Mouse (Mus musculus): Measurements from ENCODE around the gene Ptafr.

GRCm38 (mm10) chr4:132535406-132536121 lies 28.3 kb upstream of the Ptafr start, which contains the start of gene Dnajc8:
- TF ChIP-seq CTCF (IDR thresholded peaks at IDR 0.05; ENCODE audit: low read depth, low read length) (no peak), POLR2A (IDR thresholded peaks at IDR 0.05; ENCODE audit: borderline replicate concordance, low read depth, low read length) (no peak)
